Mouse (Mus musculus) G1E (cell line): ENCODE measurements at regions not wholly inside any gene's neighbourhood (a gene's known extent, or its start where the extent isn't known, plus 50 kb on each side); places are given as distances from the start of the nearest gene placed in this dataset.

Source experiments
- ATAC-seq: 2 replicates; pipeline ENCODE4 v1.8.0; 2016; ENCODE audit warnings: mild to moderate bottlenecking; ENCODE audit not compliant: insufficient number of reproducible peaks, poor library complexity, low FRiP score, severe bottlenecking; ENCODE audit errors: extremely low read depth
- DNase-seq: peaks from one replicate; pipeline ENCODE4 v3.0.0; 2012; ENCODE audit warnings: low spot score
- H3K27me3 ChIP-seq: 2 replicates; pipeline ENCODE4 v1.6.1; 2012; ENCODE audit warnings: mild to moderate bottlenecking, low read length, inconsistent platforms; ENCODE audit not compliant: insufficient read depth
- H3K36me3 ChIP-seq: replicated peaks from 2 replicates; pipeline ENCODE3; 2012; ENCODE audit warnings: mild to moderate bottlenecking, inconsistent platforms
- H3K4me1 ChIP-seq: 2 replicates; pipeline ENCODE4 v1.6.1; 2012; ENCODE audit warnings: low read depth, low read length, inconsistent platforms, mixed read lengths; ENCODE audit not compliant: insufficient read depth
- H3K4me3 ChIP-seq: 2 replicates; pipeline ENCODE4 v1.5.1; 2012; ENCODE audit warnings: low read depth, mild to moderate bottlenecking, inconsistent platforms, low read length, moderate library complexity, mixed read lengths
- H3K9me3 ChIP-seq: replicated peaks from 2 replicates; pipeline ENCODE4 v1.6.1; 2012; ENCODE audit warnings: inconsistent platforms
- CTCF ChIP-seq: IDR thresholded peaks from 2 replicates; pipeline ENCODE4 v1.5.1; 2012; ENCODE audit warnings: low read depth, low read length, inconsistent platforms, mixed read lengths
- GATA1 ChIP-seq: IDR thresholded peaks from 2 replicates; pipeline ENCODE4 v1.6.1; 2012; ENCODE audit warnings: borderline replicate concordance, low read length, inconsistent platforms, mixed read lengths
- GATA2 ChIP-seq: IDR thresholded peaks from 2 replicates; pipeline ENCODE4 v1.6.1; 2012; ENCODE audit warnings: low read depth, low read length, inconsistent platforms, borderline replicate concordance
- POLR2AphosphoS5 ChIP-seq: IDR thresholded peaks from 2 replicates; pipeline ENCODE4 v1.6.1; 2012; ENCODE audit warnings: low read depth, low read length, inconsistent platforms; ENCODE audit not compliant: insufficient replicate concordance
- TAL1 ChIP-seq: conservative IDR thresholded peaks from 2 replicates; pipeline ENCODE4 v1.6.1; 2012; ENCODE audit warnings: low read depth, low read length, inconsistent platforms, mixed read lengths

DNA sequence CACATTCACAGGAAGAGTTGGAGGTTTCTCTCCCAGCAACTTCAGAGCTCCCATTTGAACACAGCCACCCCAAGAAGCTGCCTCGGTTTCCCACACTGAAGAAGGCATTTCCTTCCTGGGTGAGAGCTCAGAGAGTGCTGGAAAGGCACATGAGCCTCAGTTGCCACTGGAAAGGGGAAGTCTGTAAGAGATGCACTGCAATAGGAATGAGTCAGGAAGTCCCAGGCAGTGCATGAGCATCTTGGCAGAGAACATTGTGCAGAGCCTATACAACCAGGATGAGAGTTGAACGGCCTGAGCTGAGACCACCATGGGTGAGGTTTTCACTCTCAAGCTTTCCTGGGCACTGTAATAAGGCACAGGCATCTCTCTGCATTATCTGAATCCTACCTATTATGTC is 244.4 kb downstream of the Irs2 start:
- Histone ChIP-seq H3K27me3 (peaks cover 44% of the 10 kb centered on the region), H3K36me3 (no peaks in the 10 kb centered on the region), H3K9me3 (no peaks in the 10 kb centered on the region), H3K4me3 (no peak overlapping the region), H3K4me1 (no peaks in the 10 kb centered on the region; the same call in 1 of the 2 replicates)
- TF ChIP-seq TAL1 (no peak), CTCF (no peak), POLR2AphosphoS5 (no peak), GATA1 (no peak), GATA2 (no peak)
- DNase-seq (no peak), ATAC-seq (no peak)

DNA sequence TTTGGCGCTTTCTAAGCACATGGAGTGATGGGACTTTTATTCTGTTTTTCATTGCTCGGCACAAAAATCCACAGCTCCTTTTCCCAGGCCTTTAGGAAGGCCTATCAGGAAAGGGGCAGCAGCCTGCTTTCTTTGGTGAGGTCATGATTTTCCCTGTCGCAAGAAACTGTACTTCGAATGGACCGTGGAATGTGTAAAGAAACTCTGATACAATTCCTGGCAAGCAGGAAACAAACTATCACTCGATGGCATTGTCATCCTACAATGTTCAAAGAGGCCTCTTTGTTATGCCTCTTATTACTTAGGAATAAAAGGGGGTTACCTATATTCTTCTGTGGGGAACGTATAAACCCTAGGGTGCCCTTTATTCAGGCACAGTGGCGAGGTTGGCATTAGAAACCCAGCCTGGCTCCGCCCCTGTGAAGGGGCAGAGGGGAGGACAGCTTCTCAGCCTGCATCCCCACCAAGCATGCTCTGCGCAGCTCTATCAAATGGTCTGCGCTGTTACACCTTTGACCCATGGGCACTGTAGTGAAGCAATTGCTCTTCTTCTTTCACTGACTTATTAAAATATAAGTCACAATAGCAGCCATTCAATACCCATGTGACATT is 246.5 kb downstream of the Irs2 start:
- ATAC-seq (no peak), DNase-seq (no peak)
- Histone ChIP-seq H3K4me1 (no peaks in the 10 kb centered on the region; the same call in 1 of the 2 replicates), H3K9me3 (no peaks in the 10 kb centered on the region), H3K27me3 (peaks cover 43% of the 10 kb centered on the region), H3K36me3 (no peaks in the 10 kb centered on the region), H3K4me3 (no peak overlapping the region)
- TF ChIP-seq GATA2 (no peak), TAL1 (no peak)

DNA sequence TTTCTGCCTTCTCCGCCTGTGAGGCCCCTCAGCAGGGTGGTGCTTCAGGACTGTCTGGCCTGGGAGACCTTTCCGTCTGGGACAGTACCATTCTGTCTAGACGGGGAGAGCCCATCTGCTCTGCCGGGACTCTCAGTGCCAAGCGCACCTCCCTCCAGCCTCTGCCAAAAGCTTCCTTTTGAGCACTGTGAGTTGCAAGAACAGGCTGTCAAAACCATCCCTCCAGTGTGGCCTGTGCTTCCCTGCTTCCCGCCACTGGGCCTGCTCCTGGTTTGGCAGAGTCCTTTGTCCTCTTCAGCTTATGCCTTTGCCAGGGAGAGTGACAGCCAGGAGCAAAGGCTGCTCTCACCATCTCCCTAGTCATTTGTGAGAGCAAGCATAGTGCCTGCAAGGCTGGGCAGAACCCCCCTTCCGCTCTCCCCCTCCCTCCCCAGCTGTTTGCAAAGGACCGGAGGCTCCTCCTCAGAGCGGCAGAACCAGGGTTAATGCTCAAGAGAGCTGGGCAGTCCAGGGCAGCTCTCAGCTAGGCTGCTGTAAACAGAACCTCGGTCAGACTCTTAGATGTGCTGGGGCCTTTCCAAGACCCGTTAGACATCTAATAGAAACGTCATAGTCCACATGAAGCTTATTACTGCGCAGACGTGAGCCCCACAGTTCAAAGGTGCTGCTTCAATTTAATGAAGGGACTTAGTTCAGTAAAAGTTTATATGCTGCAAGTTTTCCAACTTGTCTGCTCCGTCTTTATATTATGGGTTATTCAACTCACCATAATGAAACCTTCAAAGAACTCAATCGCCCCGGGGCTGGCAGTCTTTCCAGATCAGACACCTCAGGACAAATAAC is 247.2 kb downstream of the Irs2 start:
- ATAC-seq (no peak), DNase-seq (no peak)
- Histone ChIP-seq H3K9me3 (no peaks in the 10 kb centered on the region), H3K27me3 (peaks cover 44% of the 10 kb centered on the region), H3K36me3 (no peaks in the 10 kb centered on the region), H3K4me3 (no peak overlapping the region; the same call in 1 of the 2 replicates), H3K4me1 (no peaks in the 10 kb centered on the region; the same call in 1 of the 2 replicates)
- no peak for TF ChIP-seq CTCF
- no peak for TF ChIP-seq GATA2
- TF ChIP-seq POLR2AphosphoS5, result no peak
- no peak for TF ChIP-seq TAL1
- no peak for TF ChIP-seq GATA1

- no peaks in the 10 kb centered on the region for H3K36me3 ChIP-seq
- H3K4me3 ChIP-seq, result no peak overlapping the region; the same call in 1 of the 2 replicates
- no peaks in the 10 kb centered on the region; the same call in 1 of the 2 replicates for H3K4me1 ChIP-seq
- no peak for TF ChIP-seq CTCF
- peaks cover 40% of the 10 kb centered on the region for H3K27me3 ChIP-seq
- DNase-seq (no peak), ATAC-seq (no peak)
- no peaks in the 10 kb centered on the region for H3K9me3 ChIP-seq
Measured at GRCm38 (mm10) chr8:10760231-10760630, 248.0 kb downstream of the Irs2 start.

DNA sequence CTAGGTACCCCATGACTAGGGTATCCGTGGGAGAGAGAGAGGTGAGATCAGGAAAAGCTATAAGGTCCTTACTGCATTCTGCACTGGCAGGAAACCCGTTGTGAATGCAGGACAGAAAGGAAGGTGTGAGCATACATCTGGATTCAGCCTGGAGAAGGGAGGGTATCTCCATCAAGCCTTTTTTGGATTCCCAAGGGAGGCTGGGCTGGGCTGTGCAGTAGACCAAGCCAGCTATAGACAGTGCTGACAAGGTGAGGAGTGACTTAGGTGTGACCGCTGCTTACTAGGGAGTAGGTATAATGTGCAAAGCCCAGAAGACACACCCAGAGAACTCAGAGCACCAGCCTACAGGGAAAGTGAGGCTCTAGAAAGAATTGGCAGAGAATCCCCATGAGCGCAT is 250.1 kb downstream of the Irs2 start:
- Histone ChIP-seq H3K27me3 (peaks cover 37% of the 10 kb centered on the region), H3K4me1 (peaks cover 3% of the 10 kb centered on the region; the same call in 1 of the 2 replicates), H3K9me3 (no peaks in the 10 kb centered on the region), H3K36me3 (no peaks in the 10 kb centered on the region), H3K4me3 (no peak overlapping the region)
- TF ChIP-seq CTCF (no peak), TAL1 (no peak), POLR2AphosphoS5 (no peak), GATA1 (no peak), GATA2 (no peak)
- ATAC-seq, result no peak
- DNase-seq, result no peak

DNA sequence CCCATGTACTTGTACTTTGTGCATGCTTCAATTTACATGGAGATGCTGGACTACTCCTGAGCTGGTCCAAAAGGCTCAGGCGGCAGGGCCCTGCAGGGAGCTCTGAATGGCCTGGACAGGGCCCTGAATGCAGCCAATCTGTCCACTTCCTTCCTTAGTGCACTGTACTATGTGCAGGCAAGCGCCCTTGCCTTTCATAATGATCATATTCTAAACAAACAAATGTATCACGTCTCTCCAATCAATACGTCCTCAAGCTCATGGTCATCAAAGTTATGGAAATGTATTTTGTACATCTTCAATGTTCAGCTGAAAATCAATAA is 253.3 kb downstream of the Irs2 start:
- DNase-seq, result no peak
- Histone ChIP-seq H3K9me3 (no peaks in the 10 kb centered on the region), H3K36me3 (no peaks in the 10 kb centered on the region), H3K27me3 (peaks cover 28% of the 10 kb centered on the region), H3K4me1 (peaks cover 3% of the 10 kb centered on the region; the same call in 1 of the 2 replicates), H3K4me3 (no peak overlapping the region)
- no peak for ATAC-seq
- no peak for TF ChIP-seq POLR2AphosphoS5
- no peak for TF ChIP-seq CTCF
- TF ChIP-seq TAL1, result no peak
- TF ChIP-seq GATA2, result no peak
- no peak for TF ChIP-seq GATA1
